In genomic region chr2:58549960-58550359, GRCm38 (mm10) we compare ENCODE assay signal across 18 mouse cellular contexts. TPM values are rescaled to one million over a fixed set of nuclear protein-coding genes. Genes with fewer than 3 reads are reported as not detected.
A peak's percentile ranks its signal among the peaks of the same experiment; 100 is the strongest.
DNase-seq lines count a peak whose midpoint lies in the region; ATAC-seq and TF ChIP-seq lines count a peak whose summit lies in the region.
"Had no signal": no experiment of that assay in that cellular context is flagged by ENCODE, and none has a peak within 500 bp of the region (broad histone marks: within the 10 kb centered on the region; RNA-seq: fewer than 3 reads in every experiment).

No protein-coding gene starts in this region.

- H3K36me3 ChIP-seq in heart, embryonic 10.5 days = no peaks in the 10 kb centered on the region
- no peaks in the 10 kb centered on the region for H3K36me3 ChIP-seq in hindbrain, embryonic 11.5 days (ENCODE audit: control insufficient read depth, insufficient read depth, low read length)
- no peaks in the 10 kb centered on the region for H3K36me3 ChIP-seq in hindbrain, embryonic 10.5 days
- H3K36me3 ChIP-seq in midbrain, embryonic 15.5 days (replicated peaks) = no peaks in the 10 kb centered on the region
- H3K36me3 ChIP-seq in midbrain, embryonic 14.5 days (ENCODE audit: control insufficient read depth, insufficient read depth, low read length) = no peaks in the 10 kb centered on the region
- H3K36me3 ChIP-seq in myocyte (ENCODE audit: control insufficient read depth, insufficient read depth) = no peaks in the 10 kb centered on the region
- H3K36me3 ChIP-seq: embryonic facial prominence, embryonic 13.5 days had no signal

- intact Hi-C loops in heart, postnatal 14 days (cut with DNase I) = no loop called here

- peaks cover 71% of the 10 kb centered on the region for H3K4me1 ChIP-seq in heart, embryonic 10.5 days
- H3K4me1 ChIP-seq in hindbrain, embryonic 11.5 days (replicated peaks; ENCODE audit: control insufficient read depth, insufficient read depth, low read length) = no peaks in the 10 kb centered on the region
- peaks cover 48% of the 10 kb centered on the region for H3K4me1 ChIP-seq in hindbrain, embryonic 10.5 days (replicated peaks)
- H3K4me1 ChIP-seq in midbrain, embryonic 15.5 days = peaks cover 24% of the 10 kb centered on the region
- H3K4me1 ChIP-seq in midbrain, embryonic 14.5 days (ENCODE audit: control insufficient read depth, insufficient read depth, low read length) = peaks cover 19% of the 10 kb centered on the region

- 28% methylated on average over 6 of the region's 6 CpGs for WGBS in heart, embryonic 10.5 days
- whole genome bisulfite sequencing in hindbrain, embryonic 11.5 days = 58% methylated on average over 6 of the region's 6 CpGs
- 58% methylated on average over 6 of the region's 6 CpGs for WGBS in hindbrain, embryonic 10.5 days
- 52% methylated on average over 6 of the region's 6 CpGs for WGBS in midbrain, embryonic 15.5 days
- WGBS in midbrain, embryonic 14.5 days = 51% methylated on average over 6 of the region's 6 CpGs

- no peaks in the 10 kb centered on the region for H3K27me3 ChIP-seq in heart, embryonic 10.5 days (ENCODE audit: insufficient read depth, poor library complexity, severe bottlenecking)
- no peaks in the 10 kb centered on the region for H3K27me3 ChIP-seq in hindbrain, embryonic 11.5 days (ENCODE audit: control insufficient read depth, insufficient read depth, low read length)
- no peaks in the 10 kb centered on the region for H3K27me3 ChIP-seq in hindbrain, embryonic 10.5 days (ENCODE audit: insufficient read depth, poor library complexity, severe bottlenecking)
- no peaks in the 10 kb centered on the region for H3K27me3 ChIP-seq in midbrain, embryonic 15.5 days (replicated peaks)
- H3K27me3 ChIP-seq in midbrain, embryonic 14.5 days (ENCODE audit: control insufficient read depth, insufficient read depth, low read length) = no peaks in the 10 kb centered on the region
- no peaks in the 10 kb centered on the region for H3K27me3 ChIP-seq in myocyte (ENCODE audit: control insufficient read depth, insufficient read depth, insufficient read length)
- H3K27me3 ChIP-seq: embryonic facial prominence, embryonic 13.5 days; Patski had no signal

- H3K4me2 ChIP-seq in hindbrain, embryonic 11.5 days (replicated peaks; ENCODE audit: low read depth, low read length) = no peak overlapping the region
- no peak overlapping the region for H3K4me2 ChIP-seq in midbrain, embryonic 15.5 days
- no peak overlapping the region for H3K4me2 ChIP-seq in midbrain, embryonic 14.5 days (ENCODE audit: low read length)
- H3K4me2 ChIP-seq in myocyte (ENCODE audit: low read depth) = peak overlapping the region; percentile 25
- H3K4me2 ChIP-seq: embryonic facial prominence, embryonic 13.5 days; lung, embryonic 14.5 days had no signal

- H3K9me3 ChIP-seq in heart, embryonic 10.5 days = no peaks in the 10 kb centered on the region
- H3K9me3 ChIP-seq in hindbrain, embryonic 11.5 days (ENCODE audit: control insufficient read depth, low read length) = no peaks in the 10 kb centered on the region
- H3K9me3 ChIP-seq in hindbrain, embryonic 10.5 days = no peaks in the 10 kb centered on the region
- no peaks in the 10 kb centered on the region for H3K9me3 ChIP-seq in midbrain, embryonic 15.5 days
- H3K9me3 ChIP-seq in midbrain, embryonic 14.5 days (ENCODE audit: control insufficient read depth, low read length) = no peaks in the 10 kb centered on the region
- H3K9me3 ChIP-seq: embryonic facial prominence, embryonic 13.5 days had no signal

- no peak overlapping the region for H3ac ChIP-seq in myocyte (ENCODE audit: control insufficient read depth, insufficient read length)

- ATAC-seq in hindbrain, embryonic 11.5 days (ENCODE audit: low FRiP score) = peak; percentile 43; the same call in 1 of the 2 replicates
- 0 out of 2 replicates have a peak, but pooled peaks have one; percentile 41 for ATAC-seq in midbrain, embryonic 15.5 days (replicated peaks)
- ATAC-seq in midbrain, embryonic 14.5 days (ENCODE audit: low FRiP score, low TSS enrichment) = no peak
- ATAC-seq: Patski had no signal

- peak overlapping the region; percentile 59 for H3K27ac ChIP-seq in heart, embryonic 10.5 days
- no peak overlapping the region for H3K27ac ChIP-seq in hindbrain, embryonic 11.5 days (ENCODE audit: low read depth, low read length)
- no peak overlapping the region for H3K27ac ChIP-seq in hindbrain, embryonic 10.5 days
- no peak overlapping the region for H3K27ac ChIP-seq in midbrain, embryonic 15.5 days
- H3K27ac ChIP-seq in midbrain, embryonic 14.5 days (replicated peaks; ENCODE audit: low read depth, low read length) = no peak overlapping the region
- H3K27ac ChIP-seq: embryonic facial prominence, embryonic 13.5 days; kidney, postnatal 0 days; layer of hippocampus, adult 2 months; stomach, postnatal 0 days had no signal

- TF ChIP-seq POLR2A in myocyte (IDR thresholded peaks at IDR 0.05; ENCODE audit: insufficient read length, low read depth) = no peak

- no peak for DNase-seq in heart, embryonic 10.5 days (ENCODE audit: low spot score)
- DNase-seq in heart, postnatal 14 days = no peak
- DNase-seq in hindbrain, embryonic 11.5 days (ENCODE audit: low spot score) = no peak
- no peak for DNase-seq in hindbrain, embryonic 10.5 days (ENCODE audit: low spot score)
- no peak for DNase-seq in midbrain, embryonic 14.5 days
- DNase-seq in urinary bladder, postnatal 14 days (ENCODE audit: low spot score) = no peak
- DNase-seq: adrenal gland, postnatal 25 days; cerebellum, adult 2 months; left cerebral cortex, postnatal 4 days had no signal

- no peak overlapping the region for H3K9ac ChIP-seq in hindbrain, embryonic 11.5 days (ENCODE audit: low read depth, low read length)
- no peak overlapping the region for H3K9ac ChIP-seq in midbrain, embryonic 15.5 days
- H3K9ac ChIP-seq in midbrain, embryonic 14.5 days (replicated peaks; ENCODE audit: low read length) = no peak overlapping the region
- H3K9ac ChIP-seq: embryonic facial prominence, embryonic 13.5 days; lung, embryonic 14.5 days had no signal

- H3K4me3 ChIP-seq in heart, embryonic 10.5 days = peak overlapping the region; percentile 31
- H3K4me3 ChIP-seq in hindbrain, embryonic 11.5 days (ENCODE audit: low read depth, low read length) = no peak overlapping the region
- no peak overlapping the region for H3K4me3 ChIP-seq in hindbrain, embryonic 10.5 days
- H3K4me3 ChIP-seq in midbrain, embryonic 15.5 days = no peak overlapping the region
- H3K4me3 ChIP-seq in midbrain, embryonic 14.5 days (replicated peaks; ENCODE audit: low read depth, low read length) = no peak overlapping the region
- H3K4me3 ChIP-seq in myocyte = no peak overlapping the region
- H3K4me3 ChIP-seq: embryonic facial prominence, embryonic 13.5 days; layer of hippocampus, adult 2 months had no signal

- H3K79me2 ChIP-seq in myocyte (ENCODE audit: control insufficient read depth, insufficient read depth) = peaks cover 99% of the 10 kb centered on the region

TF ChIP-seq in myocyte, 11 proteins besides CTCF, POLR2A, EP300 and RAD21:
- no peak for TF ChIP-seq TCF12 (IDR thresholded peaks at IDR 0.05; ENCODE audit: insufficient read depth, poor library complexity, severe bottlenecking)
- TF ChIP-seq TCF3 (IDR thresholded peaks at IDR 0.05; ENCODE audit: insufficient read length, low read depth) = no peak
- no peak for TF ChIP-seq USF1 (IDR thresholded peaks at IDR 0.05; ENCODE audit: low read depth)
- no peak for TF ChIP-seq MYOD1 (IDR thresholded peaks at IDR 0.05; ENCODE audit: control insufficient read depth in 1 of 3, insufficient read length in 2 of 3, low read depth in 2 of 3)
- no peak for TF ChIP-seq SRF (IDR thresholded peaks at IDR 0.05; ENCODE audit: control insufficient read depth, insufficient read length, low read depth)
- TF ChIP-seq MAX (IDR thresholded peaks at IDR 0.05; ENCODE audit: low read depth) = no peak

RNA-seq across cellular contexts. Expression of gene Acvr1, which starts 17.0 kb away (rescaled TPM):
- polyA plus RNA-seq in heart, embryonic 10.5 days (2016; fragmentation: Nextera tagmentation; extraction: Ambion mirVana) = 9.4 and 11.1 TPM in 2 replicates
- total RNA-seq in heart, postnatal 14 days (2021) = 10 to 100 TPM; 18.5 to 22.0 TPM
- polyA plus RNA-seq in hindbrain, embryonic 11.5 days (2014; fragmentation: Nextera tagmentation; extraction: Ambion mirVana) = 5.8 and 6.0 TPM in 2 replicates
- 3.5 TPM in 2 replicates for polyA plus RNA-seq in hindbrain, embryonic 10.5 days (2016; fragmentation: Nextera tagmentation; extraction: Ambion mirVana)
- polyA plus RNA-seq in midbrain, embryonic 15.5 days (2015; fragmentation: Nextera tagmentation; extraction: Ambion mirVana) = 4.2 and 4.3 TPM in 2 replicates
- 5.6 and 7.5 TPM in 2 replicates for polyA plus RNA-seq in midbrain, embryonic 14.5 days (2014; fragmentation: Nextera tagmentation; extraction: Ambion mirVana)
- 35.6 TPM for polyA plus RNA-seq in myocyte (2012; fragmentation: generic; extraction: Trizol)
- total RNA-seq: neutrophil, adult 5-6 weeks had no signal

RNA-seq across cellular contexts. Expression of gene Upp2, which starts 17.1 kb away (rescaled TPM):
- polyA plus RNA-seq in heart, embryonic 10.5 days (2016; fragmentation: Nextera tagmentation; extraction: Ambion mirVana) = 5.8 and 8.2 TPM in 2 replicates
- total RNA-seq in heart, postnatal 14 days (2021) = 1 to 10 TPM; 2.4 to 2.9 TPM
- 5.9 and 6.3 TPM in 2 replicates for polyA plus RNA-seq in hindbrain, embryonic 11.5 days (2014; fragmentation: Nextera tagmentation; extraction: Ambion mirVana)
- polyA plus RNA-seq in hindbrain, embryonic 10.5 days (2016; fragmentation: Nextera tagmentation; extraction: Ambion mirVana) = 4.8 and 5.2 TPM in 2 replicates
- polyA plus RNA-seq in midbrain, embryonic 15.5 days (2015; fragmentation: Nextera tagmentation; extraction: Ambion mirVana) = 15.2 and 16.0 TPM in 2 replicates
- 14.1 and 14.4 TPM in 2 replicates for polyA plus RNA-seq in midbrain, embryonic 14.5 days (2014; fragmentation: Nextera tagmentation; extraction: Ambion mirVana)
- 8.3 TPM for polyA plus RNA-seq in myocyte (2012; fragmentation: generic; extraction: Trizol)
- total RNA-seq: neutrophil, adult 5-6 weeks had no signal
